Mouse (Mus musculus): ENCODE measurements around the gene Tas2r123.

Tas2r123 gene

DNA sequence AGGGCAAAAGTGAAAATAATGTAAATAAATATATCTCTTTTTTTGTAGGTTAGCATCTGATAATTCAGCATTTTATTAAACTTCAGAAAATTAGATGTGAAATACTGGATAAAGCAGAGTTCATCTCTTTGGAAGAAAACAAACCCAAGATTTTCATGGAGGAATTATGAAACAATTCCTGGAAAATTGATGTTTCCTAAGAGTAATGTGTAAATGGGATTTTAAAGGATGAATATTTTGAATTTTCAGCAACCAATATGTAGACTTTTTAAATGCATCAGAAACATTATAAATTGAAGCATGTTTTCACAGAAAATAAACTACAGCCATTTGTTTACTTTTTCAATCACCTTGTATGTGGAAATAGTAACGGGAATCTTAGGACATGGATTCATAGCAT, at the start of gene Tas2r123:
Tas2r123 (plus strand) TSS at position 301 of the 400 bp plus-strand sequence.
- DNase-seq, result no peak

DNA sequence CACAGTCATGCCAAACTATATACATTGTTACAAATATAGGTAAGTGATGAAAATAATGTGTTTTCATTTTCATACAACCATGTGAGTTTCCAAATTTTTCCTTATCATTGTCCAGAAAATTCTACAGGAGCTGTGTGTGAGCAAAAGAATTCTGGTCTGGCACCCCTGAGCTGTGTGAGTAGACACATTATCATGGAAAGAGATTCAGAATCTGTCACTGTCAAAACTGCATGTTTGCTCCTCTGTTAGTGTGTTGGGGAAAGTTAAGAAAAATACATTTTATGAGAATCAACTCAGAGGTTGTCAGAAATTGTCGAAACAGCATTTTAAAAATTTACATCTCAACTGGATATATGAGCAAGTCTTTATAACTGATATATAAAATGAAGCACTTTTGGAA, 44.4 kb upstream of the Tas2r123 start, which contains the start of gene Tas2r117:
Tas2r117 (plus strand) TSS at position 301 of the 400 bp plus-strand sequence.
- DNase-seq, result no peak

GRCm38 (mm10) chr6:132855138-132855537, 8.2 kb downstream of the Tas2r123 start, which contains the start of gene Tas2r116:
Gene Tas2r116, plus strand, starts transcription at chr6:132855438.
- DNase-seq, result no peak

- no peak for DNase-seq
Observed at GRCm38 (mm10) chr6:132867708-132868107, 20.8 kb downstream of the Tas2r123 start, which contains the start of gene Tas2r110. Gene Tas2r110, plus strand, starts transcription at chr6:132868008.

DNA sequence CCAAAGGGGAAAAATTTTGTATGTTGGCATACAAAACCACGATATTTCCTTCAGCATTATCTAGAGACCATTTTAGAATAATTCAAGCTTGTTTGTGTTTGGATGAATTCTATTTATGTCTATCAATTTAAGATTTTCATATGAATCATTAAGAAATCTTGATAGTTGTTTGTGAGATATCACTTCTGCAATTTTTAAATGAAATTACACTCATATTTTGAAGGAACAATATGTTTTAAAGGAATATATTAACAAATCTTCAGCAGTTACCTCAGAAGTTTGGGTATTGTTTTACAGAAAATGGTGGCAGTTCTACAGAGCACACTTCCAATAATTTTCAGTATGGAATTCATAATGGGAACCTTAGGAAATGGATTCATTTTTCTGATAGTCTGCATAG, 45.8 kb downstream of the Tas2r123 start, which contains the start of gene Tas2r113:
Tas2r113 (plus strand) TSS at position 301 of the 400 bp plus-strand sequence.
- no peak for DNase-seq

All from cerebellum, adult 11-12 months (tissue).